Mouse (Mus musculus) kidney, embryonic 15.5 days (tissue): ENCODE data around the gene B3gat3. TPM values are rescaled to one million over a fixed set of nuclear protein-coding genes. Genes with fewer than 3 reads are reported as not detected.
"Not testable (repeated sequence)": the region's sequence is repeated elsewhere in the genome, so short reads cannot be mapped to it uniquely, and the experiment has no call there.

Experiments
- ATAC-seq: fragments of 200-750 bp; cut with Nextera tagmentation; replicated peaks from 2 replicates; pipeline ENCODE4 v1.8.0; 2017; ENCODE audit warnings: moderate TSS enrichment; ENCODE audit not compliant: low FRiP score
- H3K27ac ChIP-seq: fragments of 300-500 bp; sonication (generic); 2 replicates; pipeline ENCODE4 v1.5.1; 2015; ENCODE audit warnings: mild to moderate bottlenecking, inconsistent platforms
- H3K27me3 ChIP-seq: fragments of 300-500 bp; sonication (generic); 2 replicates; pipeline ENCODE4 v1.6.1; 2015; ENCODE audit warnings: inconsistent platforms
- H3K36me3 ChIP-seq: fragments of 300-500 bp; sonication (generic); 2 replicates; pipeline ENCODE4 v1.6.1; 2015; ENCODE audit warnings: inconsistent platforms
- H3K4me1 ChIP-seq: fragments of 300-500 bp; sonication (generic); 2 replicates; pipeline ENCODE4 v1.6.1; 2015; ENCODE audit warnings: inconsistent platforms
- H3K4me2 ChIP-seq: fragments of 300-500 bp; sonication (generic); 2 replicates; pipeline ENCODE4 v1.6.1; 2015; ENCODE audit warnings: moderate library complexity, mild to moderate bottlenecking, inconsistent platforms
- H3K4me3 ChIP-seq: fragments of 300-500 bp; sonication (generic); replicated peaks from 2 replicates; pipeline ENCODE4 v1.5.1; 2015; ENCODE audit warnings: mild to moderate bottlenecking, inconsistent platforms
- H3K9ac ChIP-seq: fragments of 300-500 bp; sonication (generic); 2 replicates; pipeline ENCODE4 v1.6.1; 2015; ENCODE audit warnings: mild to moderate bottlenecking, inconsistent platforms
- H3K9me3 ChIP-seq: fragments of 300-500 bp; sonication (generic); replicated peaks from 2 replicates; pipeline ENCODE4 v1.6.1; 2016; ENCODE audit warnings: inconsistent platforms
- WGBS: fragments of 180-500 bp; shearing (Covaris S2); methylation state at CpG from one replicate; pipeline ENCODE4 v1.1.7; 2015; ENCODE audit warnings: mixed read lengths; 5-methylcytosine and 5-hydroxymethylcytosine counted together
- polyA plus RNA-seq: library from polyadenylated mRNA; unstranded; fragments of >200 nt; fragmentation: Nextera tagmentation; extraction: Ambion mirVana; gene quantifications from 2 replicates; pipeline ENCODE4 v1.2.1, GENCODE M21; 2015

The B3gat3 gene
- polyA plus RNA-seq, 1 experiment from 2014 or later: 51.8 TPM

GRCm38 (mm10) chr19:8887585-8888463 lies 32.4 kb upstream of the B3gat3 start:
- no peak for ATAC-seq
- H3K9ac ChIP-seq: peak overlapping the region; percentile 78
- no peaks in the 10 kb centered on the region for H3K9me3 ChIP-seq
- no peaks in the 10 kb centered on the region for H3K27me3 ChIP-seq
- H3K36me3 ChIP-seq: peaks cover 16% of the 10 kb centered on the region
- H3K4me1 ChIP-seq: peaks cover 23% of the 10 kb centered on the region
- 14% methylated on average over 19 of the region's 19 CpGs for WGBS
- H3K27ac ChIP-seq: peak overlapping the region; percentile 93
- peak overlapping the region; percentile 72 for H3K4me3 ChIP-seq
- peak overlapping the region; percentile 56 for H3K4me2 ChIP-seq

- ATAC-seq: peak; percentile 94
- Histone ChIP-seq H3K27me3 (no peaks in the 10 kb centered on the region), H3K9ac (peak within 1 kb of the TSS; percentile 78), H3K27ac (peak within 1 kb of the TSS; percentile 93), H3K36me3 (peaks cover 16% of the 10 kb centered on the region), H3K4me2 (peak within 1 kb of the TSS; percentile 56), H3K4me3 (peak within 1 kb of the TSS; percentile 72), H3K4me1 (peaks cover 28% of the 10 kb centered on the region), H3K9me3 (no peaks in the 10 kb centered on the region)
- WGBS: under 1% methylated on average over 58 of the region's 58 CpGs
Measured at GRCm38 (mm10) chr19:8888511-8889385, 31.4 kb upstream of the B3gat3 start, which contains the start of the genes 1810009A15Rik and Gm49416. Gene 1810009A15Rik, plus strand, starts transcription at chr19:8888853. Gene Gm49416, plus strand, starts transcription at chr19:8888926.

GRCm38 (mm10) chr19:8892829-8893766 lies 27.1 kb upstream of the B3gat3 start, which contains the start of gene Ints5:
Gene Ints5, plus strand, starts transcription at chr19:8893005.
- Histone ChIP-seq H3K9ac (peak within 1 kb of the TSS; percentile 96), H3K4me3 (peak within 1 kb of the TSS; percentile 79), H3K27me3 (no peaks in the 10 kb centered on the region), H3K27ac (peak within 1 kb of the TSS; percentile 91), H3K36me3 (peaks cover 43% of the 10 kb centered on the region), H3K4me2 (peak within 1 kb of the TSS; percentile 80), H3K4me1 (peaks cover 36% of the 10 kb centered on the region), H3K9me3 (no peaks in the 10 kb centered on the region)
- ATAC-seq: peak; percentile 63
- WGBS: 2% methylated on average over 54 of the region's 54 CpGs

DNA sequence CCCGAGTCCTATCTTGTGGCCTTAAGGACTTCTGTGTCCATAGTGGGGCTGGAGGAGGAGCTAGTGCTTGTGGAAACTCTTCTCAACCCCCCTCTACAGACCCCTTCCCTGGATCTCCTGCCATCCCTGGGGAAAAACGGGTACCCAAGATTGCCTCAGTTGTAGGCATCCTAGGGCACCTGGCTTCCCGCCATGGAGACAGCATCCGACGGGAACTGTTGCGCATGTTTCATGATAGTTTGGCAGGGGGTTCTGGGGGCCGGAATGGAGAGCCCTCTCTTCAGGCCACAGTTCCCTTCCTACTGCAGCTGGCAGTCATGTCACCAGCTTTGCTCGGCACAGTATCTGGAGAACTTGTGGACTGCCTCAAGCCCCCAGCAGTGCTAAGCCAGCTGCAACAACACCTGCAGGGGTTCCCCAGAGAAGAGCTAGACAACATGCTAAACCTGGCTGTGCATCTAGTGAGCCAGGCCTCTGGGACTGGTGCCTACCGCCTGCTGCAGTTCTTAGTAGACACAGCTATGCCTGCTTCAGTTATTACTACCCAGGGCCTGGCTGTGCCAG lies 24.7 kb upstream of the B3gat3 start:
- 91% methylated on average over 9 of the region's 9 CpGs for WGBS
- ATAC-seq: no peak
- H3K9ac ChIP-seq: no peak overlapping the region

GRCm38 (mm10) chr19:8896231-8896630 lies 23.9 kb upstream of the B3gat3 start:
- peaks cover 43% of the 10 kb centered on the region for H3K4me1 ChIP-seq
- H3K4me3 ChIP-seq, H3K9me3 ChIP-seq, H3K9ac ChIP-seq, H3K27ac ChIP-seq, H3K4me2 ChIP-seq, H3K27me3 ChIP-seq, ATAC-seq: not testable (repeated sequence)
- H3K36me3 ChIP-seq: peaks cover 42% of the 10 kb centered on the region
- WGBS: 87% methylated on average over 5 of the region's 5 CpGs

More for the DNA sequence above, 24.7 kb upstream of the B3gat3 start:
- Histone ChIP-seq H3K4me3 (no peak overlapping the region), H3K9me3 (no peaks in the 10 kb centered on the region), H3K4me2 (no peak overlapping the region), H3K36me3 (peaks cover 42% of the 10 kb centered on the region), H3K27ac (no peak overlapping the region), H3K27me3 (no peaks in the 10 kb centered on the region), H3K4me1 (peaks cover 43% of the 10 kb centered on the region)

GRCm38 (mm10) chr19:8897211-8897864 lies 22.8 kb upstream of the B3gat3 start:
- not testable (repeated sequence) for H3K27me3 ChIP-seq, H3K9me3 ChIP-seq
- Histone ChIP-seq H3K4me2 (peak overlapping the region; percentile 63), H3K36me3 (peaks cover 46% of the 10 kb centered on the region), H3K27ac (peak overlapping the region; percentile 93), H3K9ac (peak overlapping the region; percentile 46), H3K4me3 (peak overlapping the region; percentile 71), H3K4me1 (peaks cover 43% of the 10 kb centered on the region)
- WGBS: 19% methylated on average over 21 of the region's 21 CpGs
- ATAC-seq: peak; percentile 47

GRCm38 (mm10) chr19:8897865-8898495 lies 22.2 kb upstream of the B3gat3 start, which contains the start of gene Ganab:
Gene Ganab, plus strand, starts transcription at chr19:8898071.
- peaks cover 51% of the 10 kb centered on the region for H3K36me3 ChIP-seq
- H3K4me3 ChIP-seq: peak within 1 kb of the TSS; percentile 71
- H3K9ac ChIP-seq: peak within 1 kb of the TSS; percentile 86
- ATAC-seq: peak; percentile 98
- H3K27ac ChIP-seq: peak within 1 kb of the TSS; percentile 93
- H3K4me2 ChIP-seq: peak within 1 kb of the TSS; percentile 63
- H3K27me3 ChIP-seq: no peaks in the 10 kb centered on the region
- no peaks in the 10 kb centered on the region for H3K9me3 ChIP-seq
- under 1% methylated on average over 53 of the region's 53 CpGs for WGBS
- H3K4me1 ChIP-seq: peaks cover 40% of the 10 kb centered on the region

DNA sequence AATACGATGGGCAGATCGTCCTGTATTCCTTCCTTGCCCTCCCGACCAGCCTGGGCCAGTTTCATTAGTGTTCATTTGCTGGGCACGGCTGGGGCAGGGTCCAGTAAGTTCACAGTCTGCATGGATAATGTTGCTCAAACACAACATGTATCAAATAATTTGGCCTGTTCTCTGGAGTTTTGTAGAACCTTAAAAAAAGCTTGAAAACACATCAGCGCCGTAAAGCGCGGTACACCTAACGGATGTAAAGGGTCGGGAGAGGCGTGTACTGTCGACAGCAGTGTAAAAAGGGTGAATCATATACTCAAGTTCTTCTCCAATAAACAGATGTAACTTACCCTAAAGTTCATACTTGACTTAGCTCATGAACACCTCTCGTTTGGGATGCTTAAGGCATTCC lies 21.6 kb upstream of the B3gat3 start:
- Histone ChIP-seq H3K36me3 (peaks cover 57% of the 10 kb centered on the region), H3K4me1 (peaks cover 36% of the 10 kb centered on the region), H3K9me3 (no peaks in the 10 kb centered on the region), H3K27me3 (no peaks in the 10 kb centered on the region), H3K9ac (peak overlapping the region; percentile 86), H3K4me3 (peak overlapping the region; percentile 71), H3K4me2 (peak overlapping the region; percentile 63), H3K27ac (peak overlapping the region; percentile 93)
- WGBS: 3% methylated on average over 13 of the region's 13 CpGs
- ATAC-seq: no peak; the same call in 1 of the 2 replicates

DNA sequence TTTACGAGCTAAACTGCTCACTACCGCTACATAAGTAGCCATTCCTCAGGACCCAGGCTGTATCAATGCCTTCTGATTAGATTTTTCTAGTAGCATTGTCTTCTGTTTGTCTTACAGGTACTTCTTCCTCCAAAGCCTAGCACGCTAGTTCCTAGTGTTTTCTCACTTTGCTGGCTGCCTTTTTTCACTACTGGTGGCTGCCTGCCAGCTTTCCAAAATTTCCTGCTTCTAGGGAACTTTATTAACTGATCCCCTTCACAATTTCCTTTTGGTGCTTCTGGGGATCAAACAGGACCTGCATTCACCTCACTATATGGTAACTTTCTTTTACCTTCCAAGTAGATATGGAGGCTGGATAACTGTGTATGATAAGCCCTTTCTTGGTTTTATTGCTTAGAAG lies 21.1 kb upstream of the B3gat3 start:
- no peak overlapping the region for H3K27ac ChIP-seq
- peaks cover 62% of the 10 kb centered on the region for H3K36me3 ChIP-seq
- no peak for ATAC-seq
- no peaks in the 10 kb centered on the region for H3K27me3 ChIP-seq
- H3K4me3 ChIP-seq: peak overlapping the region; percentile 71
- 22% methylated on average over 3 of the region's 3 CpGs for WGBS
- no peaks in the 10 kb centered on the region for H3K9me3 ChIP-seq
- H3K9ac ChIP-seq: peak overlapping the region; percentile 86
- H3K4me2 ChIP-seq: peak overlapping the region; percentile 63
- peaks cover 31% of the 10 kb centered on the region for H3K4me1 ChIP-seq

DNA sequence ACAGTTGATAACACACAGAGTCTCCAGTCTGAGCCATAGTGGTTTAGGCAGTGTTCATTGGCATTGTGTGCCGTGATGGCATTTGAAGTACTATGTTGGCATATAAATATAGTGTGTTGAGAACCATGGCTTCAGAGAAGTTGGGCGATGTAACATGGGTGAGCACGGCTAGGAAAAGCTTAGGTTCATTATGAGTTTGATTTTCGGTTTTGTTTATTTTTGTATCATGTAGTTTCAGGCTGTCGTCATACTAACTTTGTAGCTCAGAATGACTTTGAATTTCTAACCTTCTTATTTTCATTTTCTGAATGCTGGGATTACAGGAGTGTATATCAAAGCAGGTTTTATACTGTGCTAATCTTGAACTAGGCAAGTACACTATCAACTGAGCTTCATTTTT lies 16.8 kb upstream of the B3gat3 start:
- no peak overlapping the region for H3K4me3 ChIP-seq
- no peaks in the 10 kb centered on the region for H3K9me3 ChIP-seq
- 96% methylated on average over 5 of the region's 5 CpGs for WGBS
- H3K27ac ChIP-seq: no peak overlapping the region
- peaks cover 15% of the 10 kb centered on the region for H3K4me1 ChIP-seq
- ATAC-seq: no peak
- no peak overlapping the region for H3K4me2 ChIP-seq
- no peak overlapping the region for H3K9ac ChIP-seq
- H3K36me3 ChIP-seq: peaks cover 76% of the 10 kb centered on the region
- no peaks in the 10 kb centered on the region for H3K27me3 ChIP-seq
